Mouse (Mus musculus) MEL (cell line): ENCODE results near the gene Celsr2.

Experiments used
- CHD1 ChIP-seq: IDR thresholded peaks from 2 replicates; pipeline ENCODE4 v1.6.1; 2012; ENCODE audit warnings: low read depth, mild to moderate bottlenecking, inconsistent platforms, low read length, improper control_type of control experiment
- CTCF ChIP-seq, 3 experiments: IDR thresholded peaks in 2 of 3; conservative IDR thresholded peaks in 1 of 3; 2 replicates each; pipeline ENCODE4 v1.5.1; 2011 to 2012; ENCODE audit warnings: low read length in 3 of 3, low read depth in 2 of 3, mild to moderate bottlenecking in 2 of 3, improper control_type of control experiment in 1 of 3, inconsistent platforms in 1 of 3, mixed read lengths in 1 of 3, moderate library complexity in 1 of 3; ENCODE audit not compliant: control insufficient read depth in 1 of 3, insufficient read depth in 1 of 3, poor library complexity in 1 of 3, severe bottlenecking in 1 of 3
- EP300 ChIP-seq, 2 experiments: IDR thresholded peaks; 2 replicates each; pipeline ENCODE4 v1.6.1; 2011; ENCODE audit warnings: improper control_type of control experiment in 2 of 2, low read length in 2 of 2, low read depth in 1 of 2, mild to moderate bottlenecking in 1 of 2
- HCFC1 ChIP-seq: IDR thresholded peaks from 2 replicates; pipeline ENCODE4 v1.6.1; 2012; ENCODE audit warnings: low read depth, mild to moderate bottlenecking, inconsistent platforms, low read length, improper control_type of control experiment, moderate library complexity
- MAX ChIP-seq: IDR thresholded peaks from 2 replicates; pipeline ENCODE4 v1.6.1; 2011; ENCODE audit warnings: low read length, improper control_type of control experiment
- MYB ChIP-seq: IDR thresholded peaks from 2 replicates; pipeline ENCODE4 v1.6.1; 2011; ENCODE audit warnings: mild to moderate bottlenecking, low read depth, low read length, improper control_type of control experiment
- NRF1 ChIP-seq: IDR thresholded peaks from 2 replicates; pipeline ENCODE4 v1.6.1; 2014; ENCODE audit warnings: low read depth, mild to moderate bottlenecking, inconsistent platforms, low read length, improper control_type of control experiment, moderate library complexity; ENCODE audit not compliant: poor library complexity, insufficient read depth, severe bottlenecking
- POLR2A ChIP-seq, 2 experiments: IDR thresholded peaks; 2 replicates each; pipeline ENCODE4 v1.6.1; 2011 to 2012; ENCODE audit warnings: low read length in 2 of 2, mild to moderate bottlenecking in 2 of 2, control low read depth in 1 of 2, improper control_type of control experiment in 1 of 2, low read depth in 1 of 2, moderate library complexity in 1 of 2; ENCODE audit not compliant: control insufficient read depth in 1 of 2, insufficient read depth in 1 of 2, poor library complexity in 1 of 2
- POLR2AphosphoS2 ChIP-seq: IDR thresholded peaks from 2 replicates; pipeline ENCODE4 v1.6.1; 2011; ENCODE audit warnings: low read length, improper control_type of control experiment
- TAL1 ChIP-seq: IDR thresholded peaks from 2 replicates; pipeline ENCODE4 v1.6.1; 2012; ENCODE audit warnings: mild to moderate bottlenecking, inconsistent platforms, low read length, moderate library complexity, mixed read lengths

- TF ChIP-seq CHD1 = no peak
- TF ChIP-seq CTCF (IDR thresholded peaks at IDR 0.05 in 2 of 3, conservative IDR thresholded peaks at IDR 0.05 in 1 of 3; ENCODE audit: control insufficient read depth in 1 of 3, insufficient read depth in 1 of 3, low read depth in 2 of 3, low read length in 3 of 3, poor library complexity in 1 of 3, severe bottlenecking in 1 of 3) = no peak
- no peak for TF ChIP-seq POLR2A (IDR thresholded peaks at IDR 0.05; ENCODE audit: control insufficient read depth in 1 of 2, insufficient read depth in 1 of 2, low read depth in 1 of 2, low read length in 2 of 2, poor library complexity in 1 of 2)
- no peak for TF ChIP-seq HCFC1
- TF ChIP-seq MYB = no peak
- TF ChIP-seq NRF1 = no peak
- no peak for TF ChIP-seq MAX
- TF ChIP-seq EP300 (IDR thresholded peaks at IDR 0.05; ENCODE audit: low read depth in 1 of 2, low read length in 2 of 2) = no peak
- no peak for TF ChIP-seq POLR2AphosphoS2
- no peak for TF ChIP-seq TAL1
Observed at GRCm38 (mm10) chr3:108414857-108415830, at the start of gene Celsr2.
